Mouse (Mus musculus) frontal cortex, postnatal 10 days (tissue): ENCODE data around the gene Smg7.

ENCODE experiments used
- DNase-seq, 2 experiments: peaks; one replicate each; pipeline ENCODE4 v3.0.0; 2022; ENCODE audit warnings: low spot score in 2 of 2, mixed read lengths in 1 of 2

The Smg7 gene

DNA sequence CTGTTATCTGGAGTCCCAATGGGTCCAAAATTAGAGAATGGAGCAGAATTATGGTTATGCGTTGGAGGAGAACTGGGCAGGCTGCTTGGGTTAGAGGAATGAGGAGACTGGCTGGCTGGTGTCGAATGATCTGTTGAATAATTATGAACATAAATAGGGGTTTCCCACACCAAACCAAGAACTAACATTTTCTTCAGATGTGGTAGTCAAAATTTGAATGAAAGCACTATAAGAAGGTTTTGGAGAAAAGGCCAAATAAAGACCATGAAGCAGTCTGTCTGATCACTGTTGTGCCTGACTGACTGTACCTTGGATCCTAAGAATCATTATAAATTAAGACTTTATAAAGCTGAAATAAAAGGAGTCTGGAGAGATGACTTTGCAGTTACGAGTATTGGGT, 62.1 kb downstream of the Smg7 start:
- no peak for DNase-seq

DNA sequence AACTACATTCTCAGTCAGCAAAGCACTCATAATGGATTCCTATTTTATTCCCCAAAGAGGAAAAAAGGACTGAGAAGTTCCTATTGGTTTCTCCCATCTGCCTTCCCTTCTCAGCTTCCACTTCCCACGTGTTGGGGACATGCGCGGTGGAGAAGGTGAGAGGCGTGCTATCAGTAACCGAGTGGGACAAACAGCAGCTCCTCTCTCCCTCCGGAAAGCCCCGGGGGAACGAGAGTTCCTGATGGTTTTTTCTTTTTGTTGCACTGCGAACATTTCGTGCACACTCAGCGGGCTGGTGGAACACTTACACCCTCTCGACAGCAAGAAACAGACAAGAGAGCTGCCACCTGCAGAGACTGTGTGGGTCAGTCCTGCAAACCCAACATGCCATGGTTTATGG, 63.6 kb downstream of the Smg7 start:
- no peak for DNase-seq

GRCm38 (mm10) chr1:152838026-152838702, 64.3 kb downstream of the Smg7 start:
- no peak for DNase-seq

GRCm38 (mm10) chr1:152835061-152835460, 67.4 kb downstream of the Smg7 start:
- DNase-seq: no peak

DNA sequence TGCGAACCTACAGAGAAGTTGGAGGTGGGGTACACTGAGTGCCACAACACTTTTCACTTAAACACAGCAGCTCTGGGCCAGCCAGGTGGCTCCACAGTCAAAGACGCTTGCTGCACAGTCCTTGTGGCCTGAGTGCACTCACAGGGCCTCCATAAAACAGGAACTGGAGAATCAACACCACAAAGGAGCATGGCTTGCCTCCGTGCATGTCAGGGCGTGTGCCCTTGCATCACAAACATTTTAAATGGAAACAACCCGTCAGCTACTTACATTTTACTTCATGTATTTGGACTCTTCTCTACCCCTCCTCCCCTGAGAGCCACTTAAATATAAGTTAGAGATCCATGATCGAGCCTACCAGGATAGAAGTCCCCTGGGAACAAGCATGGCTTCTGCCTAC, 70.1 kb downstream of the Smg7 start:
- DNase-seq: no peak

DNA sequence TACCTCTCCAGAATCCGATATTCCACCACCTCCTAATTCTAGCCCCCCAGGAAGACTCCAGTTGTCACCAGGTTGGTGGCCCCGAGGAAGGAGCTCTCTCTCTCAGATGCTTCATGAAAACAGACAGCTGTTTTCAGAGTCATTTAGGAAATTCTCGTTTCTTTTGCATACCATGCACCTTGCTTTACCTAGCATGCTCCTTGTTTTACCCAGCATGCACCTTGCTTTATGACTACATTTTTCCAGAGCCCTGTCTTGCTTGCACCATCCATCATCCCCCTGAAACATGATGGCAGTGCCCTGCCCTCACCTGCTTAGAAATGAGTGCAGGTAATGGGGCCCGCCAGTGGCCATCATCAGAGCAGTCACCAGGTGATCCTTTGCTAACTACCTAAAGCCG, 70.8 kb downstream of the Smg7 start:
- DNase-seq: no peak

GRCm38 (mm10) chr1:152831003-152831402, 71.4 kb downstream of the Smg7 start:
- DNase-seq: peak in 1 of 2 experiments; percentile 42

DNA sequence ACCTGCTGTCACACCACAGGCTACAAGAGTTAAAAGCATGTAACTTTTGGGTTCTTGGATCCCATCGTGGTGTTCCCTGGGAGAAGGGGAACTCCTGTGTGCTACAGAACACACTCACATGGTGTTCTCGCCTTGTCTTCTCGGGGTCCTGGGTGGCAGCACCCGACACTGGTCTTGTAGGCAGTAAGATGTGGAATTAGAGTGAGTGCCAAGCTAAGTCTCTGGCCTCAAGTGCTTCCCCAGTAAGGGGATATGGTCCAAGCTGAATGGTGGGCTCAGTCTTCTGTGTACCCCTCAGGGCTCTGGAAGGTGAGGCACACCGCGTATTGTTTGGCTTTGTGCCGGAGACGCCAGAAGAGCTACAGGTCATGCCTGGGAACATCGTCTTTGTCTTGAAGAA, 72.4 kb downstream of the Smg7 start:
- no peak for DNase-seq

DNA sequence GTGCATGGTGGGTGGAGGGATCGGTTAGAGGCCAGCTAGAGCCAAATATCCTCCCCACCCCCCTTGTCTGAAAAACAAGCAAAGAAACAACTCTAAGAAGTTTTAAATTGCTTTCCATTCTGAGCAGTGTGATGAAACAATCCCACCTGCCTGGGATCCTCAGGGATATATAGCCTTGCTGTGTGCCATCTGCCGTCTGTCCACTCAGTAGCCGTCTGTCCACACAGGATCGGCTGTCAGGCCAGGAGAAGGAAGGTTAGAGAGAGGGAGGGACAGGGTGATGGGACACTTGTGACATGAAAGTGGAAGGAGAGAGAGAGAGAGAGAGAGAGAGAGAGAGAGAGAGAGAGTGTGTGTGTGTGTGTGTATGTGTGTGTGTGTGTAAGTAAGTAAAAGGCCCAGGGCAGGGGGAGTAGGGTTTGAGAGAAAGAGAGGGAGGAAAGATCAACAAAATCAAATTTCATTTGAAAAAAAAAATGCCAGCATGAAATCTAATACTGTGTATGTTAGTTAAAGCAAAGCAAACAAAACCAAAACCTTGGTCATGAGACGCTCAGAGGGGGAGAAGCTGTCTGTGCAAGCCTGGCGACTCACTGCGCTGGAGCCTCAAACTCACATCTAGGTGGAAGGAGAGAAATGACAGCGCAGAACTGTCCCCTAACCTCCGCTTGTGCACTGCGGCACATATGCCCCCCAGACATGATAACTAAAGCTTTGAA, 73.7 kb downstream of the Smg7 start:
- DNase-seq: no peak

GRCm38 (mm10) chr1:152828168-152828567, 74.3 kb downstream of the Smg7 start:
- no peak for DNase-seq

GRCm38 (mm10) chr1:152826446-152826845, 76.0 kb downstream of the Smg7 start:
- DNase-seq: no peak

GRCm38 (mm10) chr1:152824206-152824605, 78.2 kb downstream of the Smg7 start:
- no peak for DNase-seq

DNA sequence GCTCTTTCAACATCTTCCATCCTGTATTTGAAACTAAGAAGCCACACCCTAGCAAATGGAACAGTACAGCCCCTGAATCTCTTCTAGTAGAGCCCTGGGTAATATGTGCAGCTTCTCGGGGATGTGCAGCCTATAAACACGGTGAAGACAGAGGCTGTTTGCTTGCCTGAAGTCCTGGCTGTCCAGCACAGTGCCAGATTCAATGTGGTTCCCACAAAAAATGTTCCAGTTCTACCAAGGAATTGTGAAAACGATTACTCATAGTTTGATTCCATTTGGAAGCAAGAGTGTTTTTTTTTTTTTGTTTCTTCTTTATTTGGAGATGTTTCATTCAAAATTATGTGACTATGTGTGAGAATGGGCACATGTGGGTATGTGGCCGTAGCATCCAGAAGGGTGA, 80.7 kb downstream of the Smg7 start:
- no peak for DNase-seq

- DNase-seq: no peak
These were observed 81.3 kb downstream of the Smg7 start for GRCm38 (mm10) chr1:152820911-152821695.

DNA sequence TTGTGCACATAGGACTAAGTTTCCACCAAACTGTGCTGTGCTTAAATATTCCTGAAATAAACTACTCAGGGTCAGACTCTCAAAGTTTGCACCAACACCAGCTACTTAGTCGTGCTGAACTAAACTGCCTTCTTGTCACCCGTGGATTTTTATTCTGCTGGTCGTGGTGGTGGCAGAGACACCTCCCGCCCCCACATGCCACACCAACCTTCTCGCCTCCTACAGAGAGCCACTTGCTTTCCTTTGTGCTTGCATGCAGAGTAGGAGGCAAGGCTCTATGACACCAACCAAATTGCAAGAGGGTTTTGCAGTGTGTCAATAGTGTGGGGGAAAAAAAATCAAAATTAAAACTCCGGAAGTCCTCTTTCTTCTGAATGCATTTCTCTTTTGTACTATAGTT, 82.9 kb downstream of the Smg7 start:
- DNase-seq: no peak

- peak; percentile 44 to 47 for DNase-seq
These were observed 84.7 kb downstream of the Smg7 start for GRCm38 (mm10) chr1:152817794-152818193.

DNA sequence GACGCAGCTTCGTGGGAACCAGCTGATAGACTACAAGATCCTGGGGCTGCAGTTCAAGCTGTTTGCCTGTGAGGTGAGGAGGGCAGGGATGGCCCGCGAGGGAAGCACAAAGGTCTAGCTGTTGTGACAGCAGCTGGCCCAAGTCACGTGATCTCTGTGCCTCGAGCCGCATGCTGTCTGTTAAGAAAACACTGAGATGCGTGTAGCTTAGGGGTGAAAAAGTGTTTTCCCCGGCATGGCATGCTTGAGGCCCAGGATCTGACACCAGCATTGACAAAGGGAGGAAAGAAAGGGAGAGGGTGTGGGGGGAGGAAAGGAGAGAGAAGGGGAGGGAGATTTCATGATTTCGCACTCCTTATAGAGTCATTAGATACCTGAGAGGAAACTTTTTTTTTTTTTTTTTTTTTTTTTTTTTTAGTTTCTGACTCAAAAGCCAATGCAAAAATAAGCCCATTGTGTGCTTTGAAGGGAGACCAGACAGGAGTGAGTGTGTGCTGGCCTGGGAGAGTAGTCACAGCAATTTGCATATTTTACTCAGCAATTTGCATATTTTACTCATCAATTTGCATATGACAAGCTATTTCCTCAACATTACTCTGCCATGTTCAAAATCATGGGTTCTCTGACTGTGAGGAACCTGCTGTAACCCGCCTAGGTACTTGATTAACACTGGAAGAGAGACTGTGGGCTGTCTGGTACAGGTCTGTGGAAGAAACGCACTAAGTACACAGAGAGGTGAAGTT, 85.2 kb downstream of the Smg7 start:
- DNase-seq: no peak

DNA sequence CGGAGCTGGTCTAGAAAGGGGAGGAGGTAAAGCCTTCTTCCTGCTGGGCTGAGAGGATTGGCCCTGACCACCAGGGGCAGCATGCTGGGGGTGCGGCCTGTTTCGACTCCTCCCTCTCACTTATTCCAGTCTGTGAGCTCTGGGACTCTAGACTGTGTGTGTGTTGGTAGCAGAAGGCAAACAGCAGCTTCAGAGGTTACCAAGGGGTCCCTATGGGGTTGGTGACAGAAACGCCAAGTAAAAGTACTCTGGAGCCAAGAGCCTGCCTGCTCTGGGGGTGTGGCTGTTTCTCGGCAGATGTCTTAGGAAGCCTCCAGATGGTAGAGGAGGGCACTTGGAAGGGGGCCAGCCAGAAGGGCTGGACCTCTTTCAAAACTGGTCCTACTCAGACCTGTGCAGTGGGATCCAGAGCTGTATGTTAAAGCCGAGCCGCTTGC, 87.2 kb downstream of the Smg7 start:
- DNase-seq: no peak

- no peak for DNase-seq
These were observed 91.7 kb downstream of the Smg7 start for GRCm38 (mm10) chr1:152810533-152811439.

DNA sequence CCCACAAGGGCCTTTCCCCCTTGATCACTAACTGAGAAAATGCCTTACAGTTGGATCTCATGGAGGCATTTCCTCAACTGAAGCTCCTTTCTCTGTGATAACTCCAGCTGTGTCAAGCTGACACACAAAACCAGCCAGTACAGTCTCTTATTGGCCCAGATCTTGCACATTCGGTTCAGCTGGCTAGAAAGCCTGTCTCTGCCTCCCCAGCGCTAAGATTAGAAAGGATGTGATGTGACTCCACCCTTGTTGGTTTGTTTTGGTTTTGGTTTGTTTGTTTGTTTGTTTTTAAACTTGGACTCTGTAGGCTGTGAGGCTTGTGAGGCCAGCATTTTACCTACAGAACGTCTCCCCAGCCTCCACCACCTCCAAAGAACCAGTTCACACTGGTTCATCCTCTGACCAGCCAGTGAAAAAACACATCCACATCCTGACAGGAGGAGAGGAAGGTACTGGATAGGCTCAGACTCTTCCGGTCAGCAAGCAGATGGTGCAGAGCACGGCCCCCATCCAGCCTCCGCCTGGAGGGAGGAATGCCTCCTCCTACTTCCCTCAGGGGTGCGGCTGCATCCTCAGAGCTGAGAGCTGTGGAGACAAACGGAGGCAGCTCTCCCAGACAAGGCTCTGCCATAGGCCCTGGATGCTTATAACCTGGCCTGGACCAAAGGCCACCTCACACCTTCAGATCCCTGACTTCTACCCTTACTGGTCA, 92.7 kb downstream of the Smg7 start:
- no peak for DNase-seq

DNA sequence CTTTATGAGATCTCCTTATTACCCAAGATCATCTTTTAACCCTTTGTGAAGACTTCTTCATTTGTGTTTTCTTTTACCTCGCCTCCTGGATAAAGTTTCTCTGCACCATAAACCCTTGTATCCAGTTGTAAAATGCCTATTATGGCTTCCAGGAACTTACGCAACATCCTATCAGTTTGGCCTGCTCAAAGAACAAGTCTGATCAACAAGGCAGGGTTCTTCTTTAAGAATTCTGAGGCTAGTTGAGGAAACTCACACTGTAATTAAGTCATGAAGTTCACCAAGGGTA, 94.1 kb downstream of the Smg7 start:
- DNase-seq: no peak
